Mouse (Mus musculus) liver, embryonic 14.5 days (tissue): ENCODE data around the gene Prkab1. TPM values are rescaled to one million over a fixed set of nuclear protein-coding genes. Genes with fewer than 3 reads are reported as not detected.

Source experiments
- ATAC-seq: fragments of 200-750 bp; cut with Nextera tagmentation; 2 replicates; pipeline ENCODE4 v1.8.0; 2017; ENCODE audit warnings: moderate number of reproducible peaks, mild to moderate bottlenecking, moderate library complexity; ENCODE audit not compliant: insufficient read depth
- DNase-seq, 3 experiments: peaks; one replicate each; pipeline ENCODE4 v3.0.0-alpha.2; 2012 to 2013; ENCODE audit warnings: low read depth in 3 of 3, low spot score in 3 of 3
- H3K27ac ChIP-seq: fragments of 300-500 bp; sonication (generic); 2 replicates; pipeline ENCODE4 v1.5.1; 2014; ENCODE audit warnings: moderate library complexity, mild to moderate bottlenecking, control low read depth, inconsistent platforms
- H3K27me3 ChIP-seq: fragments of 300-500 bp; sonication (generic); 2 replicates; pipeline ENCODE4 v1.6.1; 2014; ENCODE audit warnings: mild to moderate bottlenecking, low read length, moderate library complexity; ENCODE audit not compliant: control insufficient read depth, insufficient read depth
- H3K36me3 ChIP-seq: fragments of 300-500 bp; sonication (generic); replicated peaks from 2 replicates; pipeline ENCODE4 v1.6.1; 2014; ENCODE audit warnings: low read depth; ENCODE audit not compliant: control insufficient read depth, insufficient read depth
- H3K4me1 ChIP-seq, 2 experiments: fragments of 200-500 bp in 1 of 2; fragments of 300-500 bp in 1 of 2; sonication (generic) in 1 of 2; replicated peaks; 2 replicates each; pipeline ENCODE4 v1.6.1; 2012 to 2014; ENCODE audit warnings: antibody characterized with exemption in 1 of 2, inconsistent platforms in 1 of 2, low read length in 1 of 2; ENCODE audit not compliant: control insufficient read depth in 2 of 2, insufficient read depth in 2 of 2
- H3K4me2 ChIP-seq: fragments of 300-500 bp; sonication (generic); 2 replicates; pipeline ENCODE4 v1.6.1; 2014; ENCODE audit warnings: low read depth, mild to moderate bottlenecking, control low read depth, moderate library complexity
- H3K4me3 ChIP-seq, 2 experiments: fragments of 200-500 bp in 1 of 2; fragments of 300-500 bp in 1 of 2; sonication (generic) in 1 of 2; 2 replicates each; pipeline ENCODE4 v1.5.1; 2012 to 2014; ENCODE audit warnings: low read depth in 2 of 2, low read length in 2 of 2, mild to moderate bottlenecking in 2 of 2, control low read depth in 1 of 2, inconsistent platforms in 1 of 2, moderate library complexity in 1 of 2; ENCODE audit not compliant: insufficient read depth in 1 of 2
- H3K9ac ChIP-seq: fragments of 300-500 bp; sonication (generic); replicated peaks from 2 replicates; pipeline ENCODE4 v1.6.1; 2014; ENCODE audit warnings: mild to moderate bottlenecking, control low read depth, moderate library complexity
- H3K9me3 ChIP-seq: fragments of 300-500 bp; sonication (generic); 2 replicates; pipeline ENCODE4 v1.6.1; 2016; ENCODE audit warnings: low read length, mixed read lengths; ENCODE audit not compliant: control insufficient read depth
- CTCF ChIP-seq: IDR thresholded peaks from 2 replicates; pipeline ENCODE4 v1.5.1; 2016; ENCODE audit warnings: antibody characterized with exemption, low read depth, control low read depth
- EP300 ChIP-seq: IDR thresholded peaks from 2 replicates; pipeline ENCODE4 v1.6.1; 2016; ENCODE audit warnings: antibody characterized with exemption, low read depth
- WGBS: fragments of 180-500 bp; shearing (Covaris S2); extraction: QIAGEN DNeasy Blood & Tissue Kit; methylation state at CpG from one replicate; pipeline ENCODE4 v1.1.7; 2014; ENCODE audit not compliant: insufficient replicate concordance; 5-methylcytosine and 5-hydroxymethylcytosine counted together
- polyA plus RNA-seq, 2 experiments: library from polyadenylated mRNA; depleted of rRNA in 1 of 2; stranded (reverse) in 1 of 2; unstranded in 1 of 2; fragments of >200 nt; fragmentation: Nextera tagmentation in 1 of 2; extraction: Ambion mirVana in 1 of 2; gene quantifications; 2 replicates each; pipeline versions ENCODE4 v1.2.1 to v1.2.3; 2012 to 2014

Prkab1 gene
- polyA plus RNA-seq, 2 experiments: 67.2 to 69.3 TPM

DNA sequence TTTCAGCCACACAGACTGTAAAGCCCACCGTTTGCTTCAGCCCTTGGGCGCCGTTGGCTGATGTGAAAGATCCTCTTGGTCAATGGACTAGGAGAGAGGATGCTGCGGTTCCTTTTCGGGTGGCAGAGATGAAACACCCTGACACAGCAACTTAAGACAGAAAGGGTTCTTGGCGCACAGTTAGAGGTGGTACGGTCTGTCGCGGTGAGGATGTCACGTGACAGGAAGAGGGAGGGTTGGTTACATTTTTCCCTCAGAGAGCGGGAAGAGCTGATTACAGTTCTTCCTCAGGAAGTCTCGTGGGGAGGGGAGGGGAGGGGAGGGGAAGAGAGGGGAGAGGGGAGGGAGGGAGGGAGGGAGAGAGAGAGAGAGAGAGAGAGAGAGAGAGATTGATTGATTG, 13.4 kb upstream of the Prkab1 start:
- WGBS: 37% methylated on average over 11 of the region's 12 CpGs
- TF ChIP-seq EP300 (no peak), CTCF (no peak)

DNA sequence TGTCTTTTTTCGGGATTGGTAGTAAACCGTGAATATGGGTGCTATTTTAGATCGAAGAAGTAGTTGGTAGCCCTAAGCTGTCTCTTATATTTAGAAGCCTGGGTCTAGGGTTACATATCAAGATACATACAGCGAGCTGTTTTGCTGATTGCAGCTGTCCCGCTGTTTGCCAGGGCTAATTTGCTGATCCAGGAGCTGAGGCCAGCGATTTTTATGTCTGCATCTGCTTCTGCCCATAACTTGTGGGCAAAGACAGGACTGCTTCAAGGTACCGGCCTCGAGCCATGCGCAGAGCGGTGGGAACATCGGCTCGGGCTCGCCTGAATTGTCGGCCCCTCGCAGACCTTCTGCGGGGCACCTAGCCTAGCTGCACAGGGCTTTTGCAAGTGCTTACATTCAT, 12.2 kb upstream of the Prkab1 start:
- WGBS: 74% methylated on average over 16 of the region's 16 CpGs
- Histone ChIP-seq H3K27me3 (no peaks in the 10 kb centered on the region), H3K4me1 (peaks cover under 1 to 3% of the 10 kb centered on the region in 2 experiments; a peak in 2 of 4 replicates), H3K4me3 (no peak overlapping the region), H3K36me3 (no peaks in the 10 kb centered on the region), H3K9me3 (no peaks in the 10 kb centered on the region), H3K4me2 (no peak overlapping the region), H3K9ac (no peak overlapping the region), H3K27ac (no peak overlapping the region)
- DNase-seq (no peak), ATAC-seq (no peak)
- TF ChIP-seq CTCF (no peak), EP300 (no peak)

More for the DNA sequence above, 13.4 kb upstream of the Prkab1 start:
- DNase-seq (no peak), ATAC-seq (no peak)
- Histone ChIP-seq H3K9ac (no peak overlapping the region), H3K4me2 (no peak overlapping the region), H3K36me3 (no peaks in the 10 kb centered on the region), H3K9me3 (no peaks in the 10 kb centered on the region), H3K4me1 (no peaks in the 10 kb centered on the region), H3K27me3 (no peaks in the 10 kb centered on the region), H3K4me3 (no peak overlapping the region), H3K27ac (no peak overlapping the region)

DNA sequence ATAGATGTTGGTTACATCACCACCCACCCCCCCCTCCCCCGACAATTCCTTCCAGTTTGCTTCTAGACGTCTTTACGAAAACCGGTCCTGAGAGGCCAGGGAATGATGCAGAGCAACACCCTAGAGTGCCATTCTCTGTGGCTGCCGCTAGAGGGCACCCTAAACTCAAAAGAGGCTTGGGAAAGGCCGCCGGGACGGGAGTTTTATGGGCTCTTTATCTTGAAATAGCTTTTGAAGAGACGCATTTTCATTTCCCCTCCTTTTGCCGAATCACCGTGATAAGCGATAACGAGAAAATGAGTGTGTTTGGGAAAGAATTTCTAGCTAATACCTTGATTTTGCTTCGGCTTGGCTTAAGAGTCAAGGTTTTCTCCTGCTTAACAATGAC, 6.9 kb upstream of the Prkab1 start:
- ATAC-seq (no peak), DNase-seq (peak; percentile 76 to 83 (median 78))
- Histone ChIP-seq H3K9me3 (no peaks in the 10 kb centered on the region), H3K27ac (no peak overlapping the region), H3K9ac (no peak overlapping the region), H3K27me3 (no peaks in the 10 kb centered on the region), H3K4me1 (peaks cover 43 to 46% of the 10 kb centered on the region in 2 experiments), H3K36me3 (no peaks in the 10 kb centered on the region), H3K4me3 (no peak overlapping the region), H3K4me2 (peak overlapping the region; percentile 34)
- TF ChIP-seq CTCF: peak; percentile 95
- TF ChIP-seq EP300: no peak; the same call in 1 of the 2 replicates
- 2% methylated on average over 14 of the region's 14 CpGs for WGBS

DNA sequence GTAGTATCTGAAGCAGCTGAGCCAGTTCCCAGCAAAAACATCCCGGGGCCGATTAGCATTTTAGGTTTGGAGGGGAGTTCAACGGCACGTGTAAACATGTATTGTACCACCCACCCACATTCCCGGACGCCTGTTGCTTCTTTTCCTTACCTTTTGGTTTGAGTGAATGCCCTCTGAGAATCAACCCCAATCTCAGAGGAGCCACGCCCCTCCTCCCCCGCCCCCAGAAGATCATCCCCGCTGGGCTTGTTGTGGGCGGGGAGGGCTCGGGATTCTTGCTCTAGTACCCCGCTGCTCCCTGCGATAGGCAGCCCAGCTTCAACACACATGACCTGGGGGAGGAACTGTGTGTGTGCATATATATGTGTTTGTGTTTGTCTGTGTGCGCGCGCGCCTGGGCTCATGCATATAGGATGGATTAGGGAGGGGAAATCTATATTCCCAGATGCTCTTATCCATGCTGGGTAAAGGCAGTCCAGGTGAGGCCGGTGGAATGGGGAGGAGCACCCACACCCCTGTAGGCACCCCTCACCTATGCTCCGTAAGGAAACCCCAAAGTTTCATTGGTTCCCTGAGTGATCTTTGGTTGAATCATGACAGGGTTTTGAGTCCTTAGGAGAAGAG, 6.4 kb upstream of the Prkab1 start:
- Histone ChIP-seq H3K9me3 (no peaks in the 10 kb centered on the region), H3K27me3 (no peaks in the 10 kb centered on the region), H3K9ac (no peak overlapping the region), H3K4me3 (no peak overlapping the region), H3K27ac (no peak overlapping the region), H3K36me3 (no peaks in the 10 kb centered on the region), H3K4me2 (peak overlapping the region; percentile 34), H3K4me1 (peaks cover 48 to 51% of the 10 kb centered on the region in 2 experiments)
- no peak for DNase-seq
- TF ChIP-seq EP300: no peak
- TF ChIP-seq CTCF: no peak
- ATAC-seq: no peak
- whole genome bisulfite sequencing: 16% methylated on average over 19 of the region's 19 CpGs

DNA sequence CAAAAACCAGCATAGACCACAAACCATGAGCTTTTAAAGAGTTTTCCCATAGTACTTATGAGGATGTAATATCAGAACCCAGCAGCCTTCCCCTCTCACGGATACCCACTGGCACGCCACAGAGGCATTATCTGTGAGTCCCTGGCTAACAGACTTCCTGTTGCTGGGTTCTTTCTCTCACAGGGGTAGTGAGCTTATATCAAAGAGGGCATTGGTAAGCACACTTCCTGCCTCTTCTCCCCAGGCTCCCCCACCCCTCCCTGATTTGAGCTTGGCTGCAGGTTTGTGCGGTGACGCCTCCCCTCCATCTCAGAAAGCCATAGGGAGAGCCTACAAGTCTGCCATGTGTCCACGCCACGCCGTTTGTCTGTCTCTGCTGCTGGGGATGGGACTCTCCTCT, 4.8 kb upstream of the Prkab1 start:
- peak overlapping the region; percentile 99 for H3K27ac ChIP-seq
- no peak overlapping the region for H3K4me3 ChIP-seq
- H3K9me3 ChIP-seq: no peaks in the 10 kb centered on the region
- ATAC-seq (peak; percentile 27), DNase-seq (no peak)
- peak overlapping the region; percentile 52 for H3K9ac ChIP-seq
- TF ChIP-seq EP300: peak; percentile 75
- no peak for TF ChIP-seq CTCF
- 7% methylated on average over 7 of the region's 7 CpGs for WGBS
- peak overlapping the region; percentile 43 for H3K4me2 ChIP-seq
- H3K27me3 ChIP-seq: no peaks in the 10 kb centered on the region
- H3K4me1 ChIP-seq: peaks cover 59% of the 10 kb centered on the region in 2 experiments
- H3K36me3 ChIP-seq: no peaks in the 10 kb centered on the region
